Mouse (Mus musculus): ENCODE results near the gene Kyat1.

DNA sequence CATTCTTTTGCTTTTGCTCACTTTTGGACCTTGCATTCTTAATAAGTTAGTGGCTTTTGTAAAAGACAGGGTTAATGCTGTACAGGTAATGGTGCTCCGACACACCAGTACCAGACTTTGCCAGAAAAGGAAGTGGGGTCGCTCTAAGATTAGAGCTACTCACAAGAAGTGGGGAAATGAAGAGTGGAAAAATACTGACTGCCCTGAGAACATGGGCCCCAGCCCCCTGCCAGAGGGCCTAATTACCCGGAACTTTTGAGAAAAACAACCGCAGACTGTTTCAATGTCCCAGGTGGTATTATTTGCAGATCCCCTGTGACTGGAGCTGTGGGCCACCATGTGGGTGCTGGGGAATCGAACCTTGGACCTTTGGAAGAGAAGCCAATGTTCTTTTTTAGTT is 29.9 kb upstream of the Kyat1 start:
- no peak for TF ChIP-seq CTCF (conservative IDR thresholded peaks at IDR 0.05; ENCODE audit: low read length)
- no peak for TF ChIP-seq NANOG (IDR thresholded peaks at IDR 0.05; ENCODE audit: borderline replicate concordance, low read length)

Measured in E14TG2a.4 (cell line).